Mouse (Mus musculus) neutrophil, adult 5-6 weeks (primary cell): Measurements from ENCODE around the gene Cux1. TPM values are rescaled to one million over a fixed set of nuclear protein-coding genes. Genes with fewer than 3 reads are reported as not detected.
"Not testable (repeated sequence)": the region's sequence is repeated elsewhere in the genome, so short reads cannot be mapped to it uniquely, and the experiment has no call there.

Experiments
- ATAC-seq: fragments of 151-379, 151-347 bp; 2 replicates; pipeline ENCODE4 v1.8.0; 2017; ENCODE audit warnings: mild to moderate bottlenecking, moderate TSS enrichment; ENCODE audit not compliant: insufficient number of reproducible peaks, poor library complexity, low FRiP score, severe bottlenecking; ENCODE audit errors: extremely low read depth
- total RNA-seq: library from RNA; stranded (forward); fragments of 200-1000 nt; gene quantifications from 2 replicates; pipeline ENCODE4 v1.2.3, GENCODE M21; 2017

Cux1 gene
- total RNA-seq, 1 experiment from 2014 or later, result 126 TPM

DNA sequence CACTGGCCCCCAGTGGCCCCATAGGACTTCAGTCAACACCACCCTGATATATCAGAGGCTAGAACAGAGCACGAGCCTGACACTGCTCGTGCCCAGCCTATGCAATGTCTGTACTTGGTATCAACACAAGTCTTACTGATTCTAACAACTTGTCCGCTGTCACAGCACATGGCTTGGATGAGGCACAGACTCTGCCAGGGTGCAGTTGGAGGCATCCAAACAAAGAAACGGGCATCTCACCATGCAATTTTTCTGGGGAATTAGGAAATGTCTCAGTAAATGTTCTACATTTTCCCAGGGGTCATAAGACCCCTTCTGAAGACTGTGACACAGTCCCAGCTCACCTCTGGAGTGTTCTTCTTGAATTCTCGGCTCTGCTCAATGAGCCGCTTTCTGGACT lies 81.9 kb downstream of the Cux1 start:
- ATAC-seq, result no peak

- ATAC-seq, result no peak; the same call in 1 of the 2 replicates
Observed at GRCm38 (mm10) chr5:136482434-136482833, 84.9 kb downstream of the Cux1 start.

DNA sequence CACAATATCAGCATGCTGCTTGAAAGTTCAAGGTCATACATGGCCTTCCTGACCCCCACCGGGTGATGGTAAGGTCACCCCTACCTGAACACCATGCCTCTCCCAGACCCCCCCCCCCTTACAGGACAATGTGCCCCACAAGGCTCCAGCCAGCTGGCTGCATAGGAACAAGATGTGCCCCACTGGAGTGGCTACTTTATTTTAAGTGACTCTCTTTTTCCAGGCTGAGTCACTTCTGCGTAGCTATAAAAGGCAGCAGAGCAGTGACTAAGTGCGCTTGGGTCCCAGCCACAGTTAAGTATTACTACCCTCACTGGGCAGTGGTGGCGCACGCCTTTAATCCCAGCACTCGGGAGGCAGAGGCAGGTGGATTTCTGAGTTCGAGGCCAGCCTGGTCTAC lies 86.7 kb downstream of the Cux1 start:
- ATAC-seq, result no peak

DNA sequence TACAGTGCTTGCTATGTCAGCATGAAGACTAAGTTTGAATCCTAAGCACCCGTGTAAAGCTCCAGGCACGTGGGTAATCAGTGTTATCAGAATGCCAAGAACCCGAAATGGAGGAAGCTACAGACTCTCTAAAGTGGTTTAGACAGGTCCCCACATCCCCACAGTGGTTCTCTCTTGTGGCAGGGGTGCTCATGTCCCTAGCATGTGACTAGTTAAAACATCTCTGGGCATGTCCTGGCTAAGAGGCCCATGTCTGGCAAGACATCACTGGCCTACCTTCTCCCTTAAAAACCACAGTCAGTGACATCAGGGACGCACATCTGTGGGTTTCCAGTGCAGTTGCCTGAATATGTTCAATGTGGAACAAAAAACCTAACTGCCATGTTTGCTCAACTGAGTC lies 87.5 kb downstream of the Cux1 start:
- ATAC-seq, result no peak

DNA sequence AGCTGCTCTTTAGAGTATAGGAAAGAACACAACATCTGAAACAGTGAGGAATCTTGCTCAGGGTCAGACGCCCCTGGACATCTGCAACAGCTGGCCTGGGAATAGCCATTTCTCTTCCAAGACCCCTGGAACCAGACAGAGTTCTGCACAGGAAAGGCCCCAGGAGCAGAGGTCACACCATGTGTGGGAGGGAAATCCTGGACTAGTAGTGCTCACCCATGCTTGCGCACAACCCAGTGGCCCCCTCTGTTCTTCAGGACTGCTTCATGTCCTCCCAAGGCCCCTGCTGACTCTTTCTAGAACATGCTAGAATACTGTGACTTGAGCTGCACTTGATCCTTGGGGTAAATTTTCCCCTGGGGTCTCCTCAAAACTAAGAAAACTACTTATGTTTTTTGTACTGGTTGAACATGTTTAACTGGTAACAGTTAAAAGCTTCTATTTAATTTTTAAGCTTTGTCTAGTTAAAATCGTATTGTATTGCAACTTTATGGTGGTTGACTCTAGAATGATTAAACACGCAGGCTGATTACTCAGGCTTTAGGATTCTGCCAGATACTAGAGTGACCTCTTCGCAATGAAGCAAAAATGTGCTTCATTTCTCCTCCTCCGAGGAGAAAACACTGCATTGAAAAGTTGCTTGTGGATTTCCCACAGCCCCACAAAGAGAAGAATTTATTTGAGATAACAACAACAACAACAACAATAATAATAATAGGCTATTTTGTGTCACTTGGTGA lies 88.1 kb downstream of the Cux1 start:
- ATAC-seq, result no peak

DNA sequence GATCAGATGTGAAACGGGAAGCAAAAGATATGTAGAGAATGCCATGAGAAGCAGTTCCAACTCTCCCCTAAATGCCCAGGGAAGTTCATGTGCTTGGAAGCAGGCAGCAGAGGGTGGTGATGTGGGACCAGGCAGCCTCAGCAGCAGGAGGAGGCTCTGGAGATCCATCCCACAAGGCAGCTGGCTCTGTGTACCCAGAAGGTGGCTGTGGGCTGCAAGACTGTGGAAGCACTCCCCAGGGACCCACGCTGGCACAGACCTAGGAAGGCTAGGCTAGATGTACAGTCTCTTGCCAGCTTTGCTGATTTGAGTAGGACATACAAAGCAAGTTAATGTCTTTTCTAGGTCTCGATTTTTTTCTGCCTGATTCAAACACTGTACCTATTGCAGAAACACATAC lies 91.0 kb downstream of the Cux1 start:
- ATAC-seq, result no peak

DNA sequence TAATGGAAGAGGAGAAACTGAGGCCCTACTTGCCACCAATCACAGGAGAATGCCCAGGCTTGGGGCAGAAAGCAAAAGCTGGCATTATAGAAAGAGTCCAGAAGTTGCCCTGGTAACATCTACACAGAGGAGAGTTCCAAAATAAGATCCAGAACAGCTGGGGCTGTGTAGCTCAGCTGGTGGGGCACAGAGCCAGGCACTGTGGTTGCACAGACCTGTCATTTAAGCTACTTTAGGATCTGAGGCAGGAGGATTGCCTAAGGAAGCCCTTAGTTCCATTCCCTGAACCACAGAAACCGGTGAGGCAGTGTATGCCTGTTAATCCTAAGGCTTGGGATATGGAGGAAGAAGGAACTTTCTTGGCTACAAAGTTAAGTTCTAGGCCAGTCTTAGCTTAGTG lies 92.1 kb downstream of the Cux1 start:
- ATAC-seq, result no peak

DNA sequence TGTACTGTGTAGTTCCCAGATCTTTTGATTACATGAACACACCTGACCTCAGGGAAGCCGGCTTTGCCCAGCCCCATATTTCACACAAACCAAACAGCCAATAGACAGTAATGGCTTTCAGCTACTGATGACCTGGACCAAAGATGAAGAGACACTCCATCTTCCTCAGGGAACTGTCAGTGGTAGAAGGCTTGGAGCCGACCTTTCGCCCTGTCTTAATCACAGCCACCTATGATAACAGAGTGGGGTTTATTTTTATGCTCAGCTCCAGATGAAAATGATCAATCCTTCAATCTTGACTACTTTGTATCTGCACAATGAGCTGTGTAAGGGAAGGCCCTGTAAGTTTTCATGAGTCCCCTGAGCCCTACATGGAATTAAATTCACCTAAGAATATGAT lies 93.2 kb downstream of the Cux1 start:
- no peak for ATAC-seq

GRCm38 (mm10) chr5:136473337-136473736 lies 94.0 kb downstream of the Cux1 start:
- ATAC-seq, result no peak

DNA sequence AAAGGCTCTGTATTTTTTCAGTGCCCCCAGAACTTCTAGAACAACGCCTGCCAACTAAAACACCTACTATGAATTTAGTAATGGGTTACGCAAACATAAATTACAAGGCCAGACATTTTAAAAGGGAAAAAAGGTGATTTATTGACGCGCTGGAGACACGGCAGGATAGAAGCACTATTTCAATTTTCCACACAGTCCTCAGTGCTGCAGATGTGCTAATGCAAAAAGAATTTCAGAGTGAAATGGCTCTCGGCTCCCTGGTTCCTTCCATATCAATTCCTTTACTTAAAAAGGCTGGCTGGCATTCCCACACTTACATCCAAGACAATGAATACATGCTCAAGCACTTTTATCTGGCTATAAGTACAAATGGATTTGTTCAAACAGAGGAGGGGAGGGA lies 94.4 kb downstream of the Cux1 start:
- ATAC-seq, result no peak

DNA sequence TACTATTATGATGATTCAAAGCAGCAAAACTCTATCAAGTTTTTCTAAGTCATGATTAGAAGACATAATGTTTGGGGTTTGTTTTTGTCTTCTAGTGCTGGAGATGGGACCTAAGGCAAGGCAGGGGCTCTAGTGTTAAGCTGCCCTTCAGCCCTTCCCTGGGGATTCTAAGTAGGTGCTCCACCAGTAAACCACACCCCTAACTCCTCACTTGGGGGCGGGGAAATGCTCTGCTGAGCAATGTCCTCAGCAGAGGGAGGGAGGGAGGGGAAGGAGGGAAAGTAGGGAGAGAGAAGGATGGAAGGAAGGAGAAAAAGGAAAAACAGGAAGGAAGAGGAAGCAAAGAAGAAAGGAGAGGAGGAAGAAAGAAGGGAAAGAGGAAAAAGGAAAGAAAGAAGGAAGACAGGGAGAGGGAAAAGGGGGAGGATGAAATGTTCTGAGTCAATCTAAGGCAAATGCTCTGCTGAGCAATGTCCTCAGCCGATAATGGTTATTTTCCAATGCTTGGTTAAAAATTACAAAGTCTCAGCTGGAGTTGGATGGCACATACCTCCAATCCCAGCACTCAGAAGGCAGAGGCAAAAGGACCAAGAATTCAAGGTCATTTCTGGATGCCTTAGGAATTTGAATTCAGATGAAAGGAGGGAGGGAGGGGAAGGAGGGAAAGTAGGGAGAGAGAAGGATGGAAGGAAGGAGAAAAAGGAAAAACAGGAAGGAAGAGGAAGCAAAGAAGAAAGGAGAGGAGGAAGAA lies 96.1 kb downstream of the Cux1 start:
- not testable (repeated sequence) for ATAC-seq

GRCm38 (mm10) chr5:136469301-136469700 lies 98.0 kb downstream of the Cux1 start:
- no peak for ATAC-seq

- ATAC-seq, result no peak
Observed at GRCm38 (mm10) chr5:136467360-136467999, 99.8 kb downstream of the Cux1 start.

DNA sequence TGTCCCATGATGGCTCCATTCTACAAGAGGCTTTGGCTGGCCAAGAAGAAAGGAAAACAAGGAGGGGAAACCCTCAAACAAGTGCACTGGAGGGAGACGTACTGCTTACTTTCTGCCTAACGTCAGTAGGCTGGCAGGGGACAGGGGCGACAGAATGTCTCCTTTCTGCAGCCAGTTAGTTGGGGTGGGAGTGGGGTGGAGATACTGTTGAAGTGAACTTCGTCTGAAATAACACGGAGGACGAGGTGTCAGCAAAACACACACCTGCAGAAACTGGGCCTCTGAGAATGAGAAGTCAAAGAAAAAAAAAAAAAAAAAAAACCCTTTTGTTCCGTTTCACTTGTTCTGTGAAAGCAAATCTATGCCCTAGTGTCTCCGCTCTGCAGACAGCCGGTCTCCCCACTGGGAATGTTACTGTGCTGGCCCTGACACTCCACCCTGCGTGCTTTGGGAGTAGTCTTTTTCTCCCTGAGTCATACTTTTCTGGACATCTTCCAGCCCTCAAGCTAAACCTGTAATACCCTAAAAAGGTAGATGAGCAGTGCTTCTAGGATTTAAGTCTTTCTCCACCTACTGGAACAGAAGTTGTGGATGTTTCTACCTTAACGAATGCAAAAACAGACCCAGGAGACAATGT lies 101.4 kb downstream of the Cux1 start:
- peak; percentile 4; the same call in 1 of the 2 replicates for ATAC-seq

DNA sequence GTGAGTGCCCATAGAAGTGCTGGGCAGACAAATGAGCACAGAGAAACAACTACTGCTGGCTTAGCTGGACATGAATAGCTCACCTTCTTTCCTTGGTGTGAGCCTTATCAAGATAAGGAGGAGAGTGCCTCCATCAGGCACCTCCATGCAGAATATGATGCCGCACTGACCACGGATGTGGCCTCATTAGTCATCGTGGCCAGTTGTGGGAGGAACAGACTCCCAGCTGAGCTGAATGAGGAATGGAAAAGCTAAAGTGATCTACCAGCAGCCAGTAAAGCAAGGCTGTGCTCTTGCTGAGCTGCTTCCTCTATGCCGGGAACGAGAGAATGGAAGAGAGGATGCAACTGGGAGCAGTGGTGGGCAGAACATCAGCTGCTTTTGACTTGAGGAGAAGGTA lies 101.9 kb downstream of the Cux1 start:
- ATAC-seq, result peak; percentile 55

GRCm38 (mm10) chr5:136464849-136465248 lies 102.4 kb downstream of the Cux1 start:
- no peak for ATAC-seq

GRCm38 (mm10) chr5:136464128-136464527 lies 103.2 kb downstream of the Cux1 start:
- no peak for ATAC-seq

- ATAC-seq, result no peak
Observed at GRCm38 (mm10) chr5:136462613-136463012, 104.7 kb downstream of the Cux1 start.

- peak; percentile 77 for ATAC-seq
Observed at GRCm38 (mm10) chr5:136459901-136460300, 107.4 kb downstream of the Cux1 start.
